Mouse (Mus musculus) mature B cell (primary cell): ENCODE data around the gene Sirt6.
"Not testable (repeated sequence)": the region's sequence is repeated elsewhere in the genome, so short reads cannot be mapped to it uniquely, and the experiment has no call there.

Experiments
- in situ Hi-C: fragments of 300-500 bp; cut with MboI; formaldehyde crosslinking; loops from 2 replicates; pipeline ENCODE4 v1.14.3; 2019

Gene Sirt6

GRCm38 (mm10) chr10:81626994-81627835 is at the start of gene Sirt6:
Sirt6 (minus strand) TSS chr10:81627797.
- in situ Hi-C loops = no loop called here

DNA sequence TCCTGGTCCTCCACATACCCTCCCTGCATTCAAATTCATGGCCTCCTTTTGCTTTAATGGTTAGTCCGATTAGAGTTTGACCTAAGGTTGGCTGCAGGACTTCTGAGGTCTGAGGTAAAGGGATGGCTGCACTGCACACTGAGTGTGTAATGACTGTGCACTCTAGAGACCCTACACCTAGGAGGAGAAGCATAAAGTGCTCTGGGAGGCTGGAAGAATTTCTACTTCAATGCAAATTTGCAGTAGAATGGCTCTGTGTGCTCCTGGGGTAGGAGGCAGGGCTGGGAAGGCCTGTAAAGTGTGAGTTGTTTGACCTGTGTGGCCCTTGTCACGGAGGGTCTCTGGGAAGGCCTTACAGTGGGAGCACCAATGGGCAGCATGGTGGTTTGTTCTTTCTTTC is 28.6 kb upstream of the Sirt6 start:
- in situ Hi-C loops = no loop called here

GRCm38 (mm10) chr10:81655178-81655577 is 27.6 kb upstream of the Sirt6 start:
- in situ Hi-C loops = no loop called here

GRCm38 (mm10) chr10:81648803-81649775 is 21.5 kb upstream of the Sirt6 start, which contains the start of gene Gm10778:
Gm10778 (plus strand) TSS chr10:81649059.
- in situ Hi-C loops = not testable (repeated sequence)

- in situ Hi-C loops = no loop called here
Measured at GRCm38 (mm10) chr10:81646015-81646555, 18.5 kb upstream of the Sirt6 start.

GRCm38 (mm10) chr10:81645391-81645790 is 17.8 kb upstream of the Sirt6 start:
- in situ Hi-C loops = no loop called here

GRCm38 (mm10) chr10:81644716-81645115 is 17.1 kb upstream of the Sirt6 start:
- in situ Hi-C loops = no loop called here

DNA sequence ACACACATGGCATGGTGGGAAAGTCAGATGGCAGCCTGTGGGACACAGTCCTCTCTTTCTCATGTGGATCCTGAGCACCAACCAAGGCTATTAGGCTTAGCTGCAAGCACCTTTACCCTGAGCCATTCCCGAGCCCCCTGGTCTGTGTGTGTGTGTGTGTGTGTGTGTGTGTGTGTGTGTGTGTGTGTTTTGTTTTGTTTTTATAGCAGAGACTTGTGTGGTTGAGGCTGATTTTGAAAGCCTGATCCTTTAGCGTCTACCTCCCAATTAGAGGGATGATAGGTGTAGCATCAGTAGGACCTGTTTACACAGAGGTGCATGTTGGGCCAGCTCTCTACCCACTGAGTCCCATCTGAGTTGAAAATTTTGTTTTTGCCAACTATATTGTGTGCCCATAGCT is 16.6 kb upstream of the Sirt6 start:
- in situ Hi-C loops = no loop called here

DNA sequence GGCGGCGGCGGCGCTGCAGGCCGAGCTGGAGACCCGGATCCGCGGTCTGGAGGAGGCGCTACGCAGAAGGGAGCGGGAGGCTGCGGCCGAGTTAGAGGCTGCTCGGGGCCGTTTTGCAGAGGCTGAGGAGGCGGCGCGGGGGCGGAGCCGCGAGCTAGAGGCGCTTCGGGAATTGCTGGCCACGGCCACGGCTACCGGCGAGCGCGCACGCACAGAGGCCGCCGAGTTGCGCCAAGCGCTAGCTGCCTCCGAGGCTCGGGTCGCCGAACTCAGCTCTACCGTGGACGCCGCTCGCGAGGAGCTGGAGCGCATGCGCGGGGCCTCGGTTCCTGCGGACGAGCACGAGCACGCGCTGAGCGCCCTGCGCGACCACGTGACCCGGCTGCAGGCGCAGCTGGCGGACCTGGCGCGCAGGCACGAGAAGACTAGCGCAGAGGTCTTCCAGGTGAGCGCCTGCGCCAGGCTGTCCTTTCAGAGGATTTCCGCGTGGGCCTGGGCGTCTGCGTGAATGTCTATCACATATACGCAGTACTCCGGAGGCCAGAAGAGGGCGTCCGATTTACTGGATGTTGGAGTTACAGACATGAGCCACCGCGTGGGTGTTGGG is 16.0 kb upstream of the Sirt6 start:
- in situ Hi-C loops = no loop called here

- in situ Hi-C loops = no loop called here
Measured at GRCm38 (mm10) chr10:81642648-81643448, 15.3 kb upstream of the Sirt6 start.

GRCm38 (mm10) chr10:81641978-81642647 is 14.5 kb upstream of the Sirt6 start:
- in situ Hi-C loops = no loop called here

GRCm38 (mm10) chr10:81641566-81641965 is 14.0 kb upstream of the Sirt6 start:
- in situ Hi-C loops = no loop called here

DNA sequence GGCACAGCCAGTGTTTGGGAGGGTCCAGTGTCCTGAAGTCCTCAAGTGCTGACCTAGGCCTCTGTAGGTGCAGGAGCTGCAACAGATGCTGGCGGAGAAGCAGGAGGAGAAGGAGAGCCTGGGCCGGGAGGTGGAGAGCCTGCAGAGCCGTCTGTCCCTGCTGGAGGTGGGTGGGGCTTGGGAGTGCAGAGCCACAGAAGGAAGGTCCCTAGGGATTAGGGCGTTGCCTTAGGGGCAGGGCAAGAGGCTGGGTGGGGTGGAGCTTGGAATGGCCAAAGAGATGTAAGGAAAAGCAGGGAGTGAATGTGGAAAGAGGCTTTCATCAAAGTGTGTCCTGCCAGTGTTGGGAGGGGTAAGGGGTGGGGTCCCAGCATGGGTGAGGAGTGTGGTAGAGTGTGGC is 13.2 kb upstream of the Sirt6 start:
- in situ Hi-C loops = not testable (repeated sequence)

DNA sequence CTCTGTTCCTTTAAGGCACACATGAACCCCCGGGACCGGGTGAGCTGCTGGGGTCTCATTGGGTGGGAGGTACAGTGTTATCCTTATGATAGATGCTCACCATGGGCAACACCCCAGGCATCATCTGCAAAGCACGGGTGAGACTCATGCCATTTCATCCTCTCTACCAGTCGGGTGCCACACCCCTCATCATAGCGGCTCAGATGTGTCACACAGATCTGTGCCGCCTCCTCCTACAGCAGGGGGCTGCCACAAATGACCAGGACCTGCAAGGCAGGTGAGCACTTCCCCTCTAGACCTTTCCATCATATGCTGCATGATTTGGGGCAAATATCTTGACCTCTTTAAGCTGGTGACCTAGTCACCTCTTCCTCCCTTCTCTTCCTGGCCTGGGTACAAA is 10.5 kb upstream of the Sirt6 start:
- in situ Hi-C loops = loop anchor here (10.0 kb wide), 1 partner anchor 537 kb away; no protein-coding TSS in a partner anchor

DNA sequence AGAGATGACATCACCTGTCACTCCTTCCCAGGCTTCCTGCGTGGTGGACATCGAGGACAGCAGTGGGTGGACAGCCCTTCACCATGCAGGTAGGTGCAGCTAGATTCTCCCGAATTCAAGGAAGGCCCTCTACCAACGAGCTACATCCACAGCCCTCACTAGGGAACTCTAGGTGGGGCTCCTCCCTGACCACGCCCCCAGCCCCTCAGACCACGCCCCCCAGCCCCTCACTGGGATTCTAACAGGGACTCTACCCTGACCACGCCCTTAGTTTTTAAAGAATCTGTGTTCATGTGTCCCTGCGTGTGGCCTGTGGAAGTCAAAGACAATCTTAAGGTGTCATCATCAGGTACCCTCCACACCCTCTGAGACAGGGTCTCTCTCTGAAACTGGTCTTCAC is 8.7 kb upstream of the Sirt6 start:
- in situ Hi-C loops = loop anchor here (10.0 kb wide), 1 partner anchor 538 kb away; no protein-coding TSS in a partner anchor

- in situ Hi-C loops = loop anchor here (10.0 kb wide), 1 partner anchor 541 kb away; no protein-coding TSS in a partner anchor
Measured at GRCm38 (mm10) chr10:81633253-81634099, 5.9 kb upstream of the Sirt6 start.

DNA sequence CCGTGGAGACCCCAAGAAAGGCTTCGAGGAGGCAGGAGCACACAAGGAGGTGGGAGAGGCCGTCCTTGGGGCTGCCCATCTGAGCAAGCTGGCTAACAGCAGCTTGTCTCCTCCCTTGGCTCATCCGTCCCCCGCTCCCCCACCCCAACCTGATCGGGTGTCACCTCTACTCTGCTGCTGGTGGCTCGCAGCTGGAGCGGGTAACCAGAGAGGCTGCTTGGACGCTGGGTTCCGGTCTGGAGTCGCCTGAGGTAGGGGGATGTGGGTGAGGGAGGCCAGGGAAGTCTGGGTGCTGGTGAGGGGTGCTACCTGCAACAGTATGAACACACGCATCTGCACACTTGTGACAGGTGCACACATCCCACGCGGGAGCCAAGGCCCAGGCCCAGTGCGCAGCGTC is 793 bp upstream of the Sirt6 start, which contains the start of gene Ankrd24:
Ankrd24 (plus strand) TSS at position 151 of the 400 bp plus-strand sequence.
- in situ Hi-C loops = no loop called here

- in situ Hi-C loops = no loop called here
Measured at GRCm38 (mm10) chr10:81627836-81628220, 231 bp upstream of the Sirt6 start.
